Mouse (Mus musculus) megakaryocyte, embryonic 14.5 days (primary cell): Measurements from ENCODE around the gene Dcun1d4.

Source experiments
- FLI1 ChIP-seq: IDR thresholded peaks from 2 replicates; pipeline ENCODE4 v1.6.1; 2012; ENCODE audit warnings: low read length, inconsistent platforms, mixed read lengths
- GATA1 ChIP-seq: IDR thresholded peaks from 3 replicates; pipeline ENCODE4 v1.6.1; 2012; ENCODE audit warnings: mixed read lengths, low read length, inconsistent platforms, borderline replicate concordance

GRCm38 (mm10) chr5:73537669-73538068, 56.9 kb downstream of the Dcun1d4 start:
- TF ChIP-seq GATA1 (no peak), FLI1 (no peak)
